8 mouse cellular contexts compared by ENCODE assay signal in the genomic region with DNA sequence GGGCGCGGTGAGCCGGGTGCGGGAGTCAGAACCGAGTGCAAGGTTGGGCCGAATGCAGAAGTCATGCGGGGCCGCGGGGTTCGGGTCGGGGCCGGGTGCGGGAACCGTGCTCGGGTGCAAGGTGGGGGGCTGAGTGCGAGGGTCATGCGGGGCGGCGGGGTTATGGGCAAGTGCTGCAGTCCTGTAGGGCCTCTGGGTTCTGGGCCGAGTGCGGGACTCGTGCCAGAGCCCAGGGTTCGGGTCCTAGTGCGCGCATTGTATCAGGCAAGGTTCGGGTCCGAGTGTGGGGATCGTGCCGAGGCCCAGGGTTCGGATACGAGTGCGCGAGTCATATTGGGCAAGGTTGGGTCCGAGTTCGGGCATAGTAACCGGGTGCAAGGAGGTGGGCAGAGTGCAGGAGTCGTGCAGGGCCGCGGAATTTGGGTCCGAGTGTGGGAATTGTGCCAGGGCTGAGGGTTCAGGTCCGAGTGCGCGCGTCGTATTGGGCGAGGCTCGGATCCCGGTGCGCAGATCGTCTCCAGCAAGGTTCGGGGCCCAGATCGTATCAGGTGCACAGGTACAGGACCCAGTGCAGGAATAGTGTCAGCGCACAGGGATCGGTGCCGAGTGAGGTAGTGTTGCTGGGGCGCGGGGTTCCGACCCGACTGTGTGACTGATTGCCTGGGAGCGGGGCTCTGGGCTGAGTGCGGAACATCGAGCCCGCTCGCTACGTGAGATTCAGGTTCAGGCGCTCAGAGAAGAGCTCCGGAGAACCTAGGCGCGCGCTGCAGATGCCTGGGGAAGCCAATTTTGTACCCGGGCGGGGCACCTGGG. TPM values are rescaled to one million over a fixed set of nuclear protein-coding genes. Genes with fewer than 3 reads are reported as not detected.
DNase-seq lines count a peak whose midpoint lies in the region; ATAC-seq and TF ChIP-seq lines count a peak whose summit lies in the region.

No protein-coding gene starts in this region.

- peak overlapping the region; percentile 99 for H3K4me2 ChIP-seq in forebrain, embryonic 16.5 days (ENCODE audit: low read length)
- H3K4me2 ChIP-seq in intestine, postnatal 0 days (replicated peaks; ENCODE audit: low read depth), result peak overlapping the region; percentile 96
- peak overlapping the region; percentile 98 for H3K4me2 ChIP-seq in lung, embryonic 16.5 days (ENCODE audit: low read depth, low read length)

- peak overlapping the region; percentile 86 for H3K27ac ChIP-seq in forebrain, embryonic 16.5 days (ENCODE audit: low read length)
- H3K27ac ChIP-seq in intestine, postnatal 0 days (ENCODE audit: low read depth, low read length), result peak overlapping the region; percentile 57; the same call in 1 of the 2 replicates
- H3K27ac ChIP-seq in lung, embryonic 16.5 days (ENCODE audit: low read length), result no peak overlapping the region

- TF ChIP-seq CTCF in intestine, postnatal 0 days (IDR thresholded peaks at IDR 0.05; ENCODE audit: low read depth), result no peak

- no peaks in the 10 kb centered on the region for H3K27me3 ChIP-seq in forebrain, embryonic 16.5 days (replicated peaks; ENCODE audit: control insufficient read depth, insufficient read depth, low read length)
- 0 out of 2 replicates have a peak, but pooled peaks cover 2% of the 10 kb centered on the region for H3K27me3 ChIP-seq in intestine, postnatal 0 days (replicated peaks; ENCODE audit: control insufficient read depth, insufficient read depth, low read length)
- peaks cover 18% of the 10 kb centered on the region for H3K27me3 ChIP-seq in lung, embryonic 16.5 days (ENCODE audit: control insufficient read depth, insufficient read depth, low read depth, low read length)

- peak; percentile 51 for ATAC-seq in forebrain, embryonic 16.5 days
- peak; percentile 26 for ATAC-seq in intestine, postnatal 0 days
- peak; percentile 55 for ATAC-seq in lung, embryonic 16.5 days (ENCODE audit: low read depth)

- H3K36me3 ChIP-seq in forebrain, embryonic 16.5 days (ENCODE audit: control insufficient read depth, insufficient read depth), result no peaks in the 10 kb centered on the region; the same call in 1 of the 2 replicates
- H3K36me3 ChIP-seq in intestine, postnatal 0 days (ENCODE audit: control insufficient read depth, insufficient read depth), result no peaks in the 10 kb centered on the region
- H3K36me3 ChIP-seq in lung, embryonic 16.5 days (ENCODE audit: control insufficient read depth, insufficient read depth, low read length), result no peaks in the 10 kb centered on the region

- under 1% methylated on average over 65 of the region's 72 CpGs for WGBS in forebrain, embryonic 16.5 days
- under 1% methylated on average over 72 of the region's 72 CpGs for WGBS in intestine, postnatal 0 days
- WGBS in lung, embryonic 16.5 days, result under 1% methylated on average over 72 of the region's 72 CpGs

- H3K4me3 ChIP-seq in forebrain, embryonic 16.5 days (replicated peaks; ENCODE audit: low read length), result peak overlapping the region; percentile 87
- peak overlapping the region; percentile 90 for H3K4me3 ChIP-seq in intestine, postnatal 0 days (ENCODE audit: low read depth, low read length)
- peak overlapping the region; percentile 86 for H3K4me3 ChIP-seq in lung, embryonic 16.5 days (ENCODE audit: low read length)

- H3K9me3 ChIP-seq in forebrain, embryonic 16.5 days (ENCODE audit: control insufficient read depth, low read length), result no peaks in the 10 kb centered on the region
- no peaks in the 10 kb centered on the region for H3K9me3 ChIP-seq in intestine, postnatal 0 days (ENCODE audit: control insufficient read depth)
- H3K9me3 ChIP-seq in lung, embryonic 16.5 days (ENCODE audit: control insufficient read depth, low read length), result no peaks in the 10 kb centered on the region

- DNase-seq in gastrocnemius, adult 18-20 months (ENCODE audit: low spot score), result peak; percentile 12
- DNase-seq in gastrocnemius, postnatal 25 days, result no peak
- DNase-seq in B cell, adult 2 months, result peak; percentile 19 to 25
- peak; percentile 82 for DNase-seq in cerebellum, adult 11-12 months
- DNase-seq in right cerebral cortex, postnatal 25 days, result peak; percentile 62

- peak overlapping the region; percentile 83 for H3K9ac ChIP-seq in forebrain, embryonic 16.5 days (replicated peaks; ENCODE audit: low read depth, low read length)
- peak overlapping the region; percentile 88 for H3K9ac ChIP-seq in intestine, postnatal 0 days (ENCODE audit: low read depth, low read length)
- peak overlapping the region; percentile 87 for H3K9ac ChIP-seq in lung, embryonic 16.5 days (ENCODE audit: low read length)

- H3K4me1 ChIP-seq in forebrain, embryonic 16.5 days (replicated peaks; ENCODE audit: control insufficient read depth, insufficient read depth, low read length), result peaks cover 17% of the 10 kb centered on the region
- H3K4me1 ChIP-seq in intestine, postnatal 0 days (replicated peaks; ENCODE audit: control insufficient read depth, insufficient read depth, low read length), result 0 out of 2 replicates have a peak, but pooled peaks cover 3% of the 10 kb centered on the region
- H3K4me1 ChIP-seq in lung, embryonic 16.5 days (replicated peaks; ENCODE audit: control insufficient read depth, insufficient read depth, low read length), result peaks cover 11% of the 10 kb centered on the region

RNA-seq across cellular contexts. Expression of a gene that starts 0.7 kb away (rescaled TPM):
- total RNA-seq in gastrocnemius, adult 18-20 months (2021), result 10 to 100 TPM; 27.5 to 35.0 TPM
- total RNA-seq in gastrocnemius, postnatal 25 days (2021), result 10 to 100 TPM; 29.0 to 29.1 TPM
- polyA plus RNA-seq in forebrain, embryonic 16.5 days (2015; fragmentation: Nextera tagmentation; extraction: Ambion mirVana), result 65.3 and 81.8 TPM in 2 replicates
- 34.3 and 34.7 TPM in 2 replicates for polyA plus RNA-seq in intestine, postnatal 0 days (2015; fragmentation: Nextera tagmentation; extraction: Ambion mirVana)
- polyA plus RNA-seq in lung, embryonic 16.5 days (2015; fragmentation: Nextera tagmentation; extraction: Ambion mirVana), result 13.6 and 15.3 TPM in 2 replicates
